Mouse (Mus musculus): ENCODE results near the gene Polr3b. TPM values are rescaled to one million over a fixed set of nuclear protein-coding genes. Genes with fewer than 3 reads are reported as not detected.
A peak's percentile ranks its signal among the peaks of the same experiment; 100 is the strongest.

Polr3b gene
- polyA plus RNA-seq, 1 experiment from 2014 or later, result 19.5 TPM

DNA sequence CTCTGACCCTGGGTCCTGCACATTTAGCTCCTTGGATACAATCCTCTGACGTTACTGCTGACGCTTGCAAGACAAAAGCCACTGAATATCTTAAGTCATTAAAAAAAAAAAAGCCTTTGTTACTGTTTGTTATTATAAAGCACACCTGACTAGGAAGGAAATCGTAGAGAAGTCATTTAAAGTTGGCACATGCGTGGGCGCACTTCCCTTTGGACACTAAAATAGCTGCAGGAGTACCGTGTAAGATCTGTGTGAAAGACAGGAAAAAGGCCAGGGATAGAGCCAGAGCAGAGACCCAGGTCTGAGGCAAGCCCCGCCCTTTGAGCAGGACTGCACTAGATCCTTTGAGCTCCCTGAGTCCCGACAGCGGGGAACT lies 64.0 kb downstream of the Polr3b start:
- Histone ChIP-seq H3K4me1 (peaks cover 23% of the 10 kb centered on the region), H3K4me3 (no peak overlapping the region), H3K27me3 (replicated peaks; ENCODE audit: low read depth, poor library complexity, severe bottlenecking) (peaks cover 5% of the 10 kb centered on the region), H3K27ac (replicated peaks) (peak overlapping the region; percentile 65), H3K36me3 (replicated peaks) (peaks cover 25% of the 10 kb centered on the region; the same call in 1 of the 2 replicates), H3K9me3 (no peaks in the 10 kb centered on the region)
- WGBS, result 29% methylated on average over 9 of the region's 9 CpGs
- no peak for DNase-seq (ENCODE audit: low spot score)

DNA sequence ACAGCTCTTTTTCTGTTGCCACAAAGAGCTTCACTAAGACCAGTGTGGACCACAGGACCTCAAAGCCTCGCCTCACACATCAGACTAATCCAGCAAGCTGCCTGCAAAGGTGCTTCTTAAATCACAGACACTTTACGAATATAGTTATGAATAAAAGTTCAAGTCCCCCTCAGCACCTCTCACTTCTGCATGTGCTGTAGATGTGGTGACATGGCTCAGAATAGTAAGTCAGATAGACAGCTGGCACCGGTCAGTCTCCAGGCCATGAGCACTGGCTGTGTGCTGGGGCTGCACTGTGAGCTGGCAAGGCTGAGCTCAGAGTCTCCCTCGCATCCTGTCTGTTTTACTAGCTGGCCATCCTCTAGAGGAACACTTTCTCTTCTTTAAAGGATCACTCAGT lies 64.6 kb downstream of the Polr3b start:
- WGBS, result 67% methylated on average over 4 of the region's 4 CpGs
- no peak for DNase-seq (ENCODE audit: low spot score)
- peaks cover 20% of the 10 kb centered on the region; the same call in 1 of the 2 replicates for H3K36me3 ChIP-seq (replicated peaks)
- peaks cover 28% of the 10 kb centered on the region for H3K4me1 ChIP-seq
- H3K27ac ChIP-seq (replicated peaks), result peak overlapping the region; percentile 65
- H3K27me3 ChIP-seq (replicated peaks; ENCODE audit: low read depth, poor library complexity, severe bottlenecking), result peaks cover 5% of the 10 kb centered on the region
- H3K4me3 ChIP-seq, result no peak overlapping the region
- no peaks in the 10 kb centered on the region for H3K9me3 ChIP-seq

DNA sequence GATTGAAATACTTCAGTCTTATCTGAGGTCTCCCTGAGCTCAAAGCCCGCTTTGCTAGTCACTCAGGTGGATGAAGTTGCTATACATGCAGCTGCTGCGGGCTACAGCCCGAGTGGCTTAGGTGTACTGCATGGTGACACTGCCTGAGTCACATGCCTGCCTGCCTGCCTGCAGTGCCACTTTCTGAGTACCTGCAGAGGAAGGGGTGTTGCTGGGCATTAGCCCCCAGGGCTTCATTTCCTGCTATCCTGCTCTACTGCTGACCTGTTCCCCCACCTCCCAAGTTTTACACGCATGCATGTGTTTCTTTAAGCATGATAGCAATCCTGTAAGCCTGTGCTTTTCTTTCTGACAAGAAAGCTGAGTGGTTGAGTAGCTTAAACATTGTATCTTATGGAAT lies 65.6 kb downstream of the Polr3b start:
- peaks cover 5% of the 10 kb centered on the region for H3K27me3 ChIP-seq (replicated peaks; ENCODE audit: low read depth, poor library complexity, severe bottlenecking)
- H3K9me3 ChIP-seq, result no peaks in the 10 kb centered on the region
- no peak overlapping the region for H3K4me3 ChIP-seq
- no peak overlapping the region for H3K27ac ChIP-seq (replicated peaks)
- 87% methylated on average over 4 of the region's 4 CpGs for WGBS
- peaks cover 31% of the 10 kb centered on the region for H3K4me1 ChIP-seq
- no peak for DNase-seq (ENCODE audit: low spot score)
- H3K36me3 ChIP-seq (replicated peaks), result peaks cover 21% of the 10 kb centered on the region; the same call in 1 of the 2 replicates

DNA sequence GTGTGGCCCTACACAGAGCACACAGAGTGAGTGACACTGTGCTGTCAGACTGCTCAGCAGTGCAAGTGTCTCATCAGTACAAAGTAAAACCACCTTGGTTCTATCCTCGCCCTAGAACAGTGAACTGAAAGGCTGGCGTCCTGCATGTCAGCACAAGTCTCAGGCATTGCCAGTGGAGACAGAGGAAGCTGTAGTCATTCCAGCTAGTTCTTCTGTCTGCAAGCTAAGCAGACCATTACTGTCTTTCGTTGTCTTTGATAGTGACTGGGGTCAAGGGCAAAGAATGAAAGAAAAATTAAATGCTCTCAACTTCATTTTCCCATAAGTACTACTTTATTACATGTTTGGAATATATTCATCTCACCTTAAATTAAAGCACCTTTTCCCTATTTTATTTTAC lies 67.8 kb downstream of the Polr3b start:
- Histone ChIP-seq H3K4me1 (peaks cover 28% of the 10 kb centered on the region), H3K27ac (replicated peaks) (no peak overlapping the region), H3K9me3 (no peaks in the 10 kb centered on the region), H3K27me3 (replicated peaks; ENCODE audit: low read depth, poor library complexity, severe bottlenecking) (peaks cover 1% of the 10 kb centered on the region), H3K36me3 (replicated peaks) (peaks cover 16% of the 10 kb centered on the region; the same call in 1 of the 2 replicates), H3K4me3 (no peak overlapping the region)
- WGBS, result 61% methylated on average over 3 of the region's 3 CpGs
- no peak for DNase-seq (ENCODE audit: low spot score)

DNA sequence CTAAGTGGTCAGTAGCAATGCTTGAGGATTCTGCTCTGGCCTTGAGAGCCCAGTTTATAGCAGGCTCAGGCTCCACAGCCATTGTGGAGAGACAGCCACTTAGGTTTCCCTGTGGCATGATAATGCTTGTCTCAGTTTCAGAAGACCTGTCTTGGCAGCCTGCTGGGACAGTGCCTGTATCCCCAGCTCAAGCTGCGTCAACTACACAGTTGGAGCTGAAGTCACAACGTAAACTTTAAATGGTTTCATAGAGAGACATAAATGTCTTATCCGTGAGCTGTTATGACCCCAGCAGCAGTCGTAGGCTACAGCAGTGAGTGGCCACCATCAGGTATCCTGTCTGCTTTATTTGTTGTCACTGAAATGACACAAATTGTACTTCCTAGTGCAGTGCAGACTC lies 68.7 kb downstream of the Polr3b start:
- WGBS, result 81% methylated on average over 4 of the region's 4 CpGs
- Histone ChIP-seq H3K27me3 (replicated peaks; ENCODE audit: low read depth, poor library complexity, severe bottlenecking) (no peaks in the 10 kb centered on the region), H3K4me3 (no peak overlapping the region), H3K36me3 (replicated peaks) (peaks cover 15% of the 10 kb centered on the region; the same call in 1 of the 2 replicates), H3K27ac (replicated peaks) (no peak overlapping the region), H3K9me3 (no peaks in the 10 kb centered on the region), H3K4me1 (peaks cover 21% of the 10 kb centered on the region)
- no peak for DNase-seq (ENCODE audit: low spot score)

DNA sequence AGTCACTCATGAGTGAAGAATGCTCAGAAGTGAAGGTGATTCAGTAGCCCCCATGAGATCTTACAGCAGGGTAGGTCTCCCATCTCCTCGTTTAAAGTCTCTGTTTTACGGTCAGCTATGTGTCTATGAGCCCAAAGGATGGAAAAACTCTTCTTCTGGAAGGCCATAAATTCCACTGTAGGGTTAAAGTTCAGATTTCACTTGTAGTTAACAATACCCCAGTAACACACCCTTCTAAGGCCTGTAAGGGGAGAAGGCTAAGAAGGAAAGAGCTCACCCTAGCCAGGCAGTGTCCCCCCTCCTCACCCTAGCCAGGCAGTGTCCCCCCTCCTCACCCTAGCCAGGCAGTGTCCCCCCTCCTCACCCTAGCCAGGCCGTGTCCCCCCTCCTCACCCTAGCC lies 69.6 kb downstream of the Polr3b start:
- Histone ChIP-seq H3K27me3 (replicated peaks; ENCODE audit: low read depth, poor library complexity, severe bottlenecking) (no peaks in the 10 kb centered on the region), H3K4me3 (no peak overlapping the region), H3K27ac (replicated peaks) (no peak overlapping the region), H3K4me1 (peaks cover 13% of the 10 kb centered on the region), H3K9me3 (no peaks in the 10 kb centered on the region), H3K36me3 (replicated peaks) (peaks cover 17% of the 10 kb centered on the region)
- 65% methylated on average over 3 of the region's 3 CpGs for WGBS
- DNase-seq (ENCODE audit: low spot score), result no peak

DNA sequence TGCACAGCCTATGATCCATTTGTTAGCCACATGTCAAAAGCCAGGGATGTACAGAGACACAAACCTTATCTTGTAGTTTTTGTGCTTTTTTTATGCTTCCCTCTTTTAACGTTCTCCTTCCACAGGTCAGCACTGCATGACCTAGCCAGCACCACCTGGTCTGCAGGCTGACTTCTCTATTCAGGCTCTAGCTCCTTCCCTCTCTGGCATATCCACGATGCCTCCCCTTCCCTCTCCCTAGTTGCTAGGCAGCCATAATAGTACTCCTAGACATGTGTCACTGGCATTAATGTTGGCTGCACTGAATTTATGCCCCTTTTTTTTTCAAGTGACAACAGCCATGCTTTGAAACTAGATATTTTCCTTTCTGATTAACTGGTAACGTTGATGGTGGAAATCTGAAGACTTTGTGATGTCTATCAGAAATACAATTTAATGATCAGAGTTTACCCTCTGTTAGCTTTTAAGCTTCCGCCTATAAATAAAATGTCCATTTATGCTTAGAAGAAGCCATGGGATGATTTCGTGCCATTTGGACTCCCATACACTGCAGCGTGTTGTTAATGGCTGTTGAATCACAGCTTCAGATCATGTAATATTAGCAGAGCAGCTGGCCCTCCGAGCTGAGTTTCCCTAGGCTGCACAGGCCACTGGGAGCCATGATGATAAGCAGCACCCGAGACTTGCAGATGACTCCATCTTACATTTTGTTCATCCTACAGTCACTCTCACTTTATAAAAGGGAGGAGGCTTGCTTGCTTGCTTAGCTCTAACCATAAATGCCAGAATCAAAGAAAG lies 71.9 kb downstream of the Polr3b start:
- 81% methylated on average over 8 of the region's 8 CpGs for WGBS
- Histone ChIP-seq H3K27ac (replicated peaks) (no peak overlapping the region), H3K4me3 (no peak overlapping the region), H3K36me3 (replicated peaks) (peaks cover 32% of the 10 kb centered on the region), H3K4me1 (peaks cover 9% of the 10 kb centered on the region; the same call in 1 of the 2 replicates), H3K27me3 (replicated peaks; ENCODE audit: low read depth, poor library complexity, severe bottlenecking) (no peaks in the 10 kb centered on the region), H3K9me3 (no peaks in the 10 kb centered on the region)
- no peak for DNase-seq (ENCODE audit: low spot score)

DNA sequence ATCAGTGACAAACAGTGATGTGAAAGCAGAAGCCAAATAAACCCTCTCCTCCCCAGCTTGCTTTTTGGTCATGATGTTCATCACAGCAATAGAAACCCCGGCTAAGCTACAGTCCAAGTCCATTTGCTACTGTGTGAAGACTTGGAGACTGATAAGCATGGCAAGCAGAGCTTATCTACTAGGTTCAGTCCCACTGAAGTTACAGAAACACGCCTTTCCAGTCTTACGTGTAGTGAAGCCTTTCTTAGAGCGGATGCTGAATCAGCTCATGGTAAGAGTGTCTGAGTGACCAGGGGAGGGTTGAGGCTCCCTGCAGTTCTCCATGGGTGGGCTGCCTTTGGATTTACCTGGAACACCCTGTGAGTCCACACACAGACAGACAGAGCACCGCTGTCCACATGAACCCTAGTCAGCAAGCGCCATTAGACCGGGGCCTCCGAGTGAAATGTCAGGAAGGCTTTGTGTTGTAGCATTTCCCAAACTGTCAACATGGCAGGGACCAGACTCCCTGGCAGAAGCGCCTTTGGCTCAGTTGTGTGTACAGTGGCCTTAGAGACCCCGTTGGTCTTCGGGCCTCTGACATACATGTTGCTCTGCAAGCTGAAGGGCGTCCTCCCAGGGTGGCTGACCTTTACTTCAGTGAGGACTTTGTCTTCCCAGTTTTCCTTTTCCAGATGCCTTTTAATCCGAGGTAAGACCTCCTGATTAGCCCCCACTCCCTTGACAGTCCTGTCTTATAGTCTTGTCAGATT lies 78.3 kb downstream of the Polr3b start:
- peaks cover 77% of the 10 kb centered on the region for H3K36me3 ChIP-seq (replicated peaks)
- H3K9me3 ChIP-seq, result no peaks in the 10 kb centered on the region
- no peak overlapping the region for H3K27ac ChIP-seq (replicated peaks)
- no peaks in the 10 kb centered on the region for H3K27me3 ChIP-seq (replicated peaks; ENCODE audit: low read depth, poor library complexity, severe bottlenecking)
- no peak overlapping the region for H3K4me3 ChIP-seq
- WGBS, result 91% methylated on average over 13 of the region's 13 CpGs
- DNase-seq (ENCODE audit: low spot score), result no peak
- no peaks in the 10 kb centered on the region for H3K4me1 ChIP-seq

DNA sequence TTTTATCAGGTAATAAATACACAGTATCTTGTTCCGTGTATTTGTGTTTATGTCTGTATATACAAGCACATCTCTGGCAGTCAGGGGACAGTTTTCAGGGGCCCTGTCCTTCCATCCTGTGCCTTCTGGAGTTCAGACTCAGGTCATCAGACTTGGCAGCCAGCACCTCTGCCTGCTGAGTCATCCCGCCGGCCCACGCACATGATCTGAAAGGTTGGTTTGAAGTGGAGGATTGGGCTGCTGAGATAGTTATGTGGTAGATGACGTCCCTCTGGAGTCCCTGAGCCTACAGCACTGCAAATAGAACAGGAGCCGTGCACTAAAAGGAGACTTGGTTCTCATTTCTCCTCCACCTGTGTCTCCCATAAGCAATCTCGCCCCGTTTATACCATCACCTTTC lies 79.0 kb downstream of the Polr3b start:
- Histone ChIP-seq H3K27me3 (replicated peaks; ENCODE audit: low read depth, poor library complexity, severe bottlenecking) (no peaks in the 10 kb centered on the region), H3K27ac (replicated peaks) (no peak overlapping the region), H3K36me3 (replicated peaks) (peaks cover 78% of the 10 kb centered on the region), H3K4me1 (no peaks in the 10 kb centered on the region), H3K4me3 (no peak overlapping the region), H3K9me3 (no peaks in the 10 kb centered on the region)
- DNase-seq (ENCODE audit: low spot score), result no peak
- WGBS, result 93% methylated on average over 8 of the region's 8 CpGs

DNA sequence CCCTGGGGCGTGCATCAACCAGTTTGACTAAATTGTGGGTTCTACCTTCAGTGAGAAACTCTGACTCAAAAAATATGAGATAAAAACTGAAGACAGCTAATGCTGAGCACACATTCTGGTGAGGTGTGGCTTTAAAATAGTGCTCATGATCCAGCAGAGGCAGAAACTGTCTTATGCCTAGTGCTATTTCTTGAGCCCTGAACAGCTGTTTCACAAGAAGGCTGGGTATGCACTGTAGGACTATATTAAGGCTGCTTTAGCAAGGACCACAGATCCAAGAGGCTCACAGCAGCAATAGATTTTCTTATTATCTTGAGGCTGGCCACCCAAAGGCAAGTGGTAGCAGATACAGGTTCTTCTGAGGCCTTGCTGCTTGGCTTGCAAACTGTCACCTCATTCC lies 80.0 kb downstream of the Polr3b start:
- Histone ChIP-seq H3K4me3 (no peak overlapping the region), H3K9me3 (no peaks in the 10 kb centered on the region), H3K27ac (replicated peaks) (no peak overlapping the region), H3K4me1 (peaks cover 7% of the 10 kb centered on the region; the same call in 1 of the 2 replicates), H3K27me3 (replicated peaks; ENCODE audit: low read depth, poor library complexity, severe bottlenecking) (no peaks in the 10 kb centered on the region), H3K36me3 (replicated peaks) (peaks cover 72% of the 10 kb centered on the region)
- DNase-seq (ENCODE audit: low spot score), result no peak
- 88% methylated on average over 1 of the region's 1 CpGs for WGBS

DNA sequence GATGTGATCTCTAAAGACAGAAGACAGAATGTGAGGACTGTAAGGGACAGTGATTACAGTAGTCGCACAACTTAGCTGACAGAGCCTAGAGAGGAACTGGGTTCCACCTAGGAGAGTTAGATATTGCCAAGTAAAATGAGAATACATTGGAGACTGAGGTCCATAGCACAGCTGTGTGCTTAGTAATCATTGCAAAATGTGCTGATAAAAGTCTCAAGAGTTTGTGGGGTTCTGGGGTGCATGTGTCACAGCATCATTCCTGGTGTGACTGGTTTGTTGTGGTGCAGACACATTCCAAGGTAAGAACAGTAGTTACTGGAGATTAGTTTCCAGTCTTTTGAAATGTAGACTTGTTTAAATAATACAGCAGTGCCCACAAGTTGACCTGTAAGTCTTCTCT lies 82.5 kb downstream of the Polr3b start:
- DNase-seq (ENCODE audit: low spot score), result no peak
- 93% methylated on average over 1 of the region's 1 CpGs for WGBS
- Histone ChIP-seq H3K27me3 (replicated peaks; ENCODE audit: low read depth, poor library complexity, severe bottlenecking) (peaks cover 10% of the 10 kb centered on the region), H3K4me1 (peaks cover 13% of the 10 kb centered on the region; the same call in 1 of the 2 replicates), H3K36me3 (replicated peaks) (peaks cover 52% of the 10 kb centered on the region), H3K27ac (replicated peaks) (no peak overlapping the region), H3K9me3 (no peaks in the 10 kb centered on the region), H3K4me3 (no peak overlapping the region)

DNA sequence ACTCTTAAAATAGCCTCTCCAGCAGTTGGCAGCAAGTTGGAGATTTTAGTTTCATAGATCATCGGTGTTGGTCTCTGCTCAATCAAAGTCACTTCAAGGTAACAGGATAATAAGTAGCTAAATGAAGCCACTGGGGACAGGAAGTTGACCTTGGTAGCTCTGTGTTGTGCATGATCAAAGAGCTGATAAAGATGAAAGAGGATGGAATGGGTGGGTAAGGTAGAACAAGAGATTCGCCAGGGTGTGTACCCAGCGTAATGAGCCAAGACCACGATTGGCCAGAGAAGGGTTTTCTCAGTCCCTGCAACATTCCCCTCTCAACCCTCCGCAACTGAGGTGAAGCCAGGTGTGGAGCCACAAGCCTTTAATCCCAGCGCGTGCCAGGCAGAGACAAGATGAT lies 83.1 kb downstream of the Polr3b start:
- no peak for DNase-seq (ENCODE audit: low spot score)
- Histone ChIP-seq H3K36me3 (replicated peaks) (peaks cover 46% of the 10 kb centered on the region), H3K9me3 (no peaks in the 10 kb centered on the region), H3K4me1 (peaks cover 17% of the 10 kb centered on the region; the same call in 1 of the 2 replicates), H3K27ac (replicated peaks) (no peak overlapping the region), H3K27me3 (replicated peaks; ENCODE audit: low read depth, poor library complexity, severe bottlenecking) (peaks cover 10% of the 10 kb centered on the region), H3K4me3 (no peak overlapping the region)
- WGBS, result 90% methylated on average over 7 of the region's 7 CpGs

DNA sequence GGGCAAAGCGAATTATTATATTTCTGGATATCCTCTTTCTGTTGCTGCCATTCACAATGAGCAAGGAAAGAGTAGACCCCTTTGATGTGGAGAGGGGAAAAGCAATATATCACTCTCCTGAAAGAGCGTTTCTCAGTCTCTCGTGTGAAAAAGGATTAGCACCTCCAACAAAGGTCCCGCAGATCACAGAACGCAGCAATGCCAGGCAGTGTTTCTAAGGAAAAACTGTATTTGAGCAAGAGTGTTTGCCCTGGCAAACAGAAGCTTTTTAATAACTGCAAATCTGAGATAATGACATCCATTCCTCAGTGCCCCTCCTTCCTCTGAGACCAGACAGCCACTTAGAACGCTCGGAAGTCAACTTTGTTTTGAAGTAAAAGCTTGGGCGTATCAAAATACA lies 84.5 kb downstream of the Polr3b start:
- 61% methylated on average over 8 of the region's 8 CpGs for WGBS
- Histone ChIP-seq H3K4me1 (peaks cover 25% of the 10 kb centered on the region; the same call in 1 of the 2 replicates), H3K9me3 (no peaks in the 10 kb centered on the region), H3K36me3 (replicated peaks) (peaks cover 33% of the 10 kb centered on the region), H3K4me3 (no peak overlapping the region), H3K27me3 (replicated peaks; ENCODE audit: low read depth, poor library complexity, severe bottlenecking) (peaks cover 10% of the 10 kb centered on the region), H3K27ac (replicated peaks) (no peak overlapping the region)
- DNase-seq (ENCODE audit: low spot score), result no peak
